ENCODE assay signal across 13 mouse cellular contexts in the genomic region with DNA sequence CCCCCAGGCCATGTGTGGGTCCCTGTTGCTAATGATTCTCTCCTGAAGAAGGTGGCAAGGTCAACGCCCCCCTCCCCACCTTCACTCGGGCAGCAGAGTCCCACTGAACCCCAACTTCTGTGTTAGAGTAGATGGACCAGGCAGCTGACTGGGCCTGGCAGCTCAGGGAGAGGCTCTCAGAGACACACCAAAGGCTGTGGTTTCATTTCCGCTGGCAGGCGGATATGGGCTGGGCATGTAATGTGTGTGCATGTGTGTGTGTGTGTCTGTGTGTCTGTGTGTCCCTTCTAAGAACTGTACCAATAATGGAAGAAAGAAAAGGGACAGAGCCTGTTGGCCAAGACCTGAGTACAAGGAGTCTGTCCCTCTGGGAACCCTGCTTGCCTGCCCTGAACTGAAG. TPM values are rescaled to one million over a fixed set of nuclear protein-coding genes. Genes with fewer than 3 reads are reported as not detected.
DNase-seq lines count a peak whose midpoint lies in the region; ATAC-seq lines count a peak whose summit lies in the region.
"Had no signal": no experiment of that assay in that cellular context is flagged by ENCODE, and none has a peak within 500 bp of the region (broad histone marks: within the 10 kb centered on the region; RNA-seq: fewer than 3 reads in every experiment).

No protein-coding gene starts in this region.

- H3K4me3 ChIP-seq in forebrain, embryonic 12.5 days (replicated peaks): no peak overlapping the region
- H3K4me3 ChIP-seq in forebrain, embryonic 10.5 days: no peak overlapping the region
- no peak overlapping the region for H3K4me3 ChIP-seq in neural tube, embryonic 15.5 days (replicated peaks)
- H3K4me3 ChIP-seq in kidney, embryonic 16.5 days (ENCODE audit: low read length): no peak overlapping the region

- H3K27ac ChIP-seq in forebrain, embryonic 12.5 days: no peak overlapping the region
- no peak overlapping the region; the same call in 1 of the 2 replicates for H3K27ac ChIP-seq in forebrain, embryonic 10.5 days
- H3K27ac ChIP-seq in neural tube, embryonic 15.5 days (replicated peaks): 0 out of 2 replicates have a peak overlapping the region, but pooled peaks have one; percentile 11
- H3K27ac ChIP-seq in kidney, embryonic 16.5 days (ENCODE audit: low read length): no peak overlapping the region

- no peaks in the 10 kb centered on the region for H3K27me3 ChIP-seq in forebrain, embryonic 12.5 days
- H3K27me3 ChIP-seq in forebrain, embryonic 10.5 days (ENCODE audit: poor library complexity, severe bottlenecking): peaks cover 73% of the 10 kb centered on the region
- no peaks in the 10 kb centered on the region for H3K27me3 ChIP-seq in neural tube, embryonic 15.5 days (replicated peaks)
- H3K27me3 ChIP-seq in kidney, embryonic 16.5 days (ENCODE audit: insufficient read depth, low read length): peaks cover 19% of the 10 kb centered on the region

- no peak for ATAC-seq in forebrain, embryonic 12.5 days (ENCODE audit: low FRiP score)
- peak; percentile 40; the same call in 1 of the 2 replicates for ATAC-seq in granulocyte monocyte progenitor cell, adult 5-6 weeks (replicated peaks; ENCODE audit: poor library complexity, severe bottlenecking)
- no peak for ATAC-seq in neural tube, embryonic 15.5 days (ENCODE audit: low FRiP score)
- ATAC-seq in megakaryocyte-erythroid progenitor cell, adult 5-6 weeks (replicated peaks; ENCODE audit: low FRiP score, low TSS enrichment, poor library complexity, severe bottlenecking): no peak
- no peak for ATAC-seq in kidney, embryonic 16.5 days (ENCODE audit: low FRiP score, low TSS enrichment)
- ATAC-seq: liver, postnatal 0 days had no signal

- 73% methylated on average over 4 of the region's 4 CpGs for WGBS in forebrain, embryonic 12.5 days
- WGBS in forebrain, embryonic 10.5 days: 81% methylated on average over 4 of the region's 4 CpGs
- 75% methylated on average over 4 of the region's 4 CpGs for WGBS in neural tube, embryonic 15.5 days
- 75% methylated on average over 4 of the region's 4 CpGs for WGBS in kidney, embryonic 16.5 days

- H3K9ac ChIP-seq in forebrain, embryonic 12.5 days: 0 out of 2 replicates have a peak overlapping the region, but pooled peaks have one; percentile 17
- no peak overlapping the region for H3K9ac ChIP-seq in neural tube, embryonic 15.5 days (replicated peaks)
- H3K9ac ChIP-seq in kidney, embryonic 16.5 days (replicated peaks; ENCODE audit: low read length): no peak overlapping the region
- H3K9ac ChIP-seq: liver, postnatal 0 days had no signal

- H3K4me1 ChIP-seq in forebrain, embryonic 12.5 days: peaks cover 77% of the 10 kb centered on the region
- H3K4me1 ChIP-seq in forebrain, embryonic 10.5 days: peaks cover 83% of the 10 kb centered on the region
- peaks cover 76% of the 10 kb centered on the region for H3K4me1 ChIP-seq in neural tube, embryonic 15.5 days
- H3K4me1 ChIP-seq in kidney, embryonic 16.5 days (ENCODE audit: insufficient read depth, low read length): peaks cover 19% of the 10 kb centered on the region

- peaks cover 18% of the 10 kb centered on the region; the same call in 1 of the 2 replicates for H3K36me3 ChIP-seq in forebrain, embryonic 12.5 days (replicated peaks)
- peaks cover 20% of the 10 kb centered on the region for H3K36me3 ChIP-seq in forebrain, embryonic 10.5 days (replicated peaks)
- H3K36me3 ChIP-seq in neural tube, embryonic 15.5 days: no peaks in the 10 kb centered on the region
- no peaks in the 10 kb centered on the region for H3K36me3 ChIP-seq in kidney, embryonic 16.5 days (ENCODE audit: insufficient read depth, low read length)

- H3K9me3 ChIP-seq in forebrain, embryonic 12.5 days: no peaks in the 10 kb centered on the region
- H3K9me3 ChIP-seq in forebrain, embryonic 10.5 days: no peaks in the 10 kb centered on the region
- no peaks in the 10 kb centered on the region for H3K9me3 ChIP-seq in neural tube, embryonic 15.5 days (replicated peaks)
- no peaks in the 10 kb centered on the region for H3K9me3 ChIP-seq in kidney, embryonic 16.5 days (ENCODE audit: low read length)

- no peak for DNase-seq in forebrain, embryonic 10.5 days (ENCODE audit: extremely low spot score, low spot score)
- peak; percentile 92 for DNase-seq in CD4-positive helper T cell, adult 2 months (ENCODE audit: low read depth, low spot score)
- no peak for DNase-seq in MN1 (ENCODE audit: low spot score)
- DNase-seq: adrenal gland, postnatal 36 days; cerebellum, adult 18-20 months; gastrocnemius, postnatal 25 days; kidney, postnatal 10 days; liver, postnatal 0 days had no signal

- H3K4me2 ChIP-seq in forebrain, embryonic 12.5 days: no peak overlapping the region
- H3K4me2 ChIP-seq in neural tube, embryonic 15.5 days: peak overlapping the region; percentile 41; the same call in 1 of the 2 replicates
- H3K4me2 ChIP-seq in kidney, embryonic 16.5 days (replicated peaks; ENCODE audit: low read depth, low read length): no peak overlapping the region

RNA-seq across cellular contexts. Expression of gene Bcl11b, which starts 10.4 kb away (rescaled TPM):
- polyA plus RNA-seq in forebrain, embryonic 12.5 days (2016; fragmentation: Nextera tagmentation; extraction: Ambion mirVana): 46.0 and 54.4 TPM in 2 replicates
- polyA plus RNA-seq in forebrain, embryonic 10.5 days (2016; fragmentation: Nextera tagmentation; extraction: Ambion mirVana): 3.4 and 5.5 TPM in 2 replicates
- not detected in 2 replicates for total RNA-seq in granulocyte monocyte progenitor cell, adult 5-6 weeks (2014; fragmentation: Nextera tagmentation)
- total RNA-seq in granulocyte monocyte progenitor cell, adult 5-6 weeks (2017): not detected in 2 replicates
- 21.6 and 22.2 TPM in 2 replicates for polyA plus RNA-seq in neural tube, embryonic 15.5 days (2015; fragmentation: Nextera tagmentation; extraction: Ambion mirVana)
- total RNA-seq in megakaryocyte-erythroid progenitor cell, adult 5-6 weeks (2014; fragmentation: Nextera tagmentation): 0.59 and 0.62 TPM in 2 replicates
- total RNA-seq in megakaryocyte-erythroid progenitor cell, adult 5-6 weeks (2017): 0.19 and 2.0 TPM in 2 replicates
- polyA plus RNA-seq in kidney, embryonic 16.5 days (2015; fragmentation: Nextera tagmentation; extraction: Ambion mirVana): 2.6 TPM in 2 replicates
- polyA plus RNA-seq: liver, postnatal 0 days had no signal
